Mouse (Mus musculus): ENCODE data around the gene Ephb1. TPM values are rescaled to one million over a fixed set of nuclear protein-coding genes. Genes with fewer than 3 reads are reported as not detected.

Gene Ephb1
- total and polyA plus RNA-seq, 3 experiments, result not detected

- no peak overlapping the region for H3K4me3 ChIP-seq (replicated peaks in 1 of 3; ENCODE audit: low read depth in 2 of 3, low read length in 2 of 3, poor library complexity in 1 of 3)
- in situ Hi-C loops (cut with MboI; ENCODE audit: low pct_ligation_motif_present, low pct_unique_long_range_greater_than_20kb, low sequenced_read_pairs) (no loop called here), dilution Hi-C loops (cut with MboI; ENCODE audit: extremely low pct_ligation_motif_present, extremely low pct_unique_long_range_greater_than_20kb, low sequenced_read_pairs) (no loop called here)
- no peak for DNase-seq (ENCODE audit: extremely low read depth)
- no peaks in the 10 kb centered on the region for H3K4me1 ChIP-seq (ENCODE audit: control insufficient read depth in 1 of 2, insufficient read depth in 2 of 2)
- H3K4me2 ChIP-seq (ENCODE audit: insufficient read depth, low read depth, poor library complexity, severe bottlenecking), result no peak overlapping the region
- no peaks in the 10 kb centered on the region for H3K36me3 ChIP-seq (replicated peaks in 1 of 2; ENCODE audit: control insufficient read depth in 1 of 2, insufficient read depth in 1 of 2, low read length in 1 of 2)
- no peak overlapping the region for H3K27ac ChIP-seq (ENCODE audit: insufficient read depth, low read depth)
- no peak overlapping the region for H3K9ac ChIP-seq (ENCODE audit: insufficient read depth, low read depth)
- no peaks in the 10 kb centered on the region for H3K27me3 ChIP-seq (replicated peaks)
- peaks cover 83% of the 10 kb centered on the region for H3K9me3 ChIP-seq (replicated peaks; ENCODE audit: low read length)
- no peaks in the 10 kb centered on the region for H3K79me2 ChIP-seq (replicated peaks; ENCODE audit: control insufficient read depth, extremely low read depth, insufficient read depth, poor library complexity, severe bottlenecking)
- no peak for TF ChIP-seq MAZ (IDR thresholded peaks at IDR 0.05; ENCODE audit: low read depth, low read length)
- no peak for TF ChIP-seq MAFK (IDR thresholded peaks at IDR 0.05; ENCODE audit: insufficient replicate concordance, low read length)
- TF ChIP-seq MEF2A (IDR thresholded peaks at IDR 0.05; ENCODE audit: borderline replicate concordance, low read depth, low read length), result no peak
- TF ChIP-seq HCFC1 (IDR thresholded peaks at IDR 0.05; ENCODE audit: low read depth, low read length), result no peak
- TF ChIP-seq PAX5 (IDR thresholded peaks at IDR 0.05; ENCODE audit: low read length), result no peak
- no peak for TF ChIP-seq EP300 (IDR thresholded peaks at IDR 0.05; ENCODE audit: low read length)
- no peak for TF ChIP-seq USF2 (conservative IDR thresholded peaks at IDR 0.05; ENCODE audit: low read depth, low read length)
- no peak for TF ChIP-seq ZKSCAN1 (IDR thresholded peaks at IDR 0.05; ENCODE audit: borderline replicate concordance, low read depth, low read length)
- TF ChIP-seq JUND (conservative IDR thresholded peaks at IDR 0.05; ENCODE audit: low read depth, low read length), result no peak
- no peak for TF ChIP-seq NRF1 (IDR thresholded peaks at IDR 0.05; ENCODE audit: low read depth, low read length)
These were observed 49.7 kb downstream of the Ephb1 start for GRCm38 (mm10) chr9:102304796-102305195.

DNA sequence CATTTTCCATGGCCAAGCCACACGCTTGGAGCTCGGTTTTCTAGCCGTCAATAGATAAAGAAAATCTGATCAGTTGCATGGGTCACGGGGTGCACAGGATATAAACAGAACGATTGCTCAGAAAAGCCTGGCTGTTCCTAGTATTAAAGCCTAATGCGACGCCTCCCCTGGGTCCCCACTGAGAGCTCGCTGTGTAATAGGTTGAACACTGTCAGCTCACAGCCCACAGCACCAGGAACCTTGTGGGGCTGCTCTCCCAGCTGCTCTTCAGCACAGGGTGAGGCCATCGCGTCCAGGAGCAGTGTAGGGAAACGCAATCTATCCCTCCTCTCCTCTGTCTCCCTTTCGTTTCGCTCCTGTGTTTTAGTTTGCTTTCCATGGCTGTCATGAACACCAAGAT, 50.6 kb downstream of the Ephb1 start:
- Histone ChIP-seq H3K79me2 (replicated peaks; ENCODE audit: control insufficient read depth, extremely low read depth, insufficient read depth, poor library complexity, severe bottlenecking) (no peaks in the 10 kb centered on the region), H3K27me3 (replicated peaks) (no peaks in the 10 kb centered on the region), H3K4me3 (replicated peaks in 1 of 3; ENCODE audit: low read depth in 2 of 3, low read length in 2 of 3, poor library complexity in 1 of 3) (no peak overlapping the region), H3K27ac (ENCODE audit: insufficient read depth, low read depth) (no peak overlapping the region), H3K9me3 (replicated peaks; ENCODE audit: low read length) (peaks cover 86% of the 10 kb centered on the region), H3K4me1 (ENCODE audit: control insufficient read depth in 1 of 2, insufficient read depth in 2 of 2) (no peaks in the 10 kb centered on the region), H3K9ac (ENCODE audit: insufficient read depth, low read depth) (no peak overlapping the region), H3K36me3 (replicated peaks in 1 of 2; ENCODE audit: control insufficient read depth in 1 of 2, insufficient read depth in 1 of 2, low read length in 1 of 2) (no peaks in the 10 kb centered on the region), H3K4me2 (ENCODE audit: insufficient read depth, low read depth, poor library complexity, severe bottlenecking) (no peak overlapping the region)
- dilution Hi-C loops (cut with MboI; ENCODE audit: extremely low pct_ligation_motif_present, extremely low pct_unique_long_range_greater_than_20kb, low sequenced_read_pairs) (no loop called here), in situ Hi-C loops (cut with MboI; ENCODE audit: low pct_ligation_motif_present, low pct_unique_long_range_greater_than_20kb, low sequenced_read_pairs) (no loop called here)
- no peak for DNase-seq (ENCODE audit: extremely low read depth)
- TF ChIP-seq RAD21 (IDR thresholded peaks at IDR 0.05; ENCODE audit: low read depth, low read length) (no peak), ZC3H11A (IDR thresholded peaks at IDR 0.05; ENCODE audit: low read depth, low read length) (no peak), PAX5 (IDR thresholded peaks at IDR 0.05; ENCODE audit: low read length) (no peak), BHLHE40 (IDR thresholded peaks at IDR 0.05; ENCODE audit: low read depth, low read length) (no peak), GABPA (IDR thresholded peaks at IDR 0.05; ENCODE audit: insufficient replicate concordance, low read depth, low read length) (no peak), KAT2A (IDR thresholded peaks at IDR 0.05; ENCODE audit: insufficient replicate concordance, low read length) (no peak), MXI1 (IDR thresholded peaks at IDR 0.05; ENCODE audit: low read depth, low read length) (no peak), ZMIZ1 (IDR thresholded peaks at IDR 0.05; ENCODE audit: low read depth, low read length) (no peak), EP300 (IDR thresholded peaks at IDR 0.05; ENCODE audit: low read length) (no peak), JUN (IDR thresholded peaks at IDR 0.05; ENCODE audit: insufficient read depth, low read depth, low read length) (no peak), IRF4 (IDR thresholded peaks at IDR 0.05; ENCODE audit: low read depth, low read length) (no peak), NELFE (IDR thresholded peaks at IDR 0.05; ENCODE audit: low read depth, low read length) (no peak), POLR2A (IDR thresholded peaks at IDR 0.05; ENCODE audit: low read depth, low read length) (no peak), NRF1 (IDR thresholded peaks at IDR 0.05; ENCODE audit: low read depth, low read length) (no peak), MYC (IDR thresholded peaks at IDR 0.05; ENCODE audit: low read depth, low read length) (no peak)

Data from CH12.LX (cell line).